ENCODE assay signal across 28 mouse cellular contexts in the genomic region with DNA sequence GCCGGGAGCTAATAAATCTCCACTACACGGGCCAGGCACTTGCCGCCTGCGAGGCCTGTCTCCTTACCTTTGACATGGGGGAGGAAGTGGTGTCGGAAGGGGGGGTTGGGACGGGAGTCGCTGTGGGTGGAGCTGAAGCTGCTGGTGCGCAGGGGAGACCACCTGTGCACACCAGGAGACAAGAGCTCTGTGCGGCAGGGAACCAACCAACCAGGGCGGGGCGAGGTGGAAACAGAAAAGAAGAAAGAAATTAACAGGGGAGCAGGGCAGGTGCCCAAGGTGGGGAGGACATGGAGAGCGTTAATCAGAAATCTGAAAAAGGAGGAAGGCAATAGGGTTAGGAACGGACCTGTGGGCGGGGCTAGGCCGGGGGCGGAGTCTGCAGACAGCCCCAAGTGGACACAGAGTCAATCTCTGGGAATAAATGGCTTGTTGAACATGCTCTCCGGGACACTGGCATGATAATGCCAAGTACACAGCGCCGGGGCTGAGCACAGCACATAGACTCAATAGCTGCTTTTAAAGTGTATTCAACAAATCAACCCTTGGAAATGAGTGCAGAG. TPM values are rescaled to one million over a fixed set of nuclear protein-coding genes. Genes with fewer than 3 reads are reported as not detected.
DNase-seq lines count a peak whose midpoint lies in the region; ATAC-seq and TF ChIP-seq lines count a peak whose summit lies in the region.
"Had no signal": no experiment of that assay in that cellular context is flagged by ENCODE, and none has a peak within 500 bp of the region (broad histone marks: within the 10 kb centered on the region; RNA-seq: fewer than 3 reads in every experiment).

No protein-coding gene starts in this region.

- no peak overlapping the region for H3K9ac ChIP-seq in heart, adult 2 months (ENCODE audit: low read depth, low read length)
- no peak overlapping the region for H3K9ac ChIP-seq in kidney, postnatal 0 days (ENCODE audit: low read depth, low read length)
- no peak overlapping the region for H3K9ac ChIP-seq in limb, embryonic 13.5 days
- H3K9ac ChIP-seq in liver, embryonic 11.5 days (ENCODE audit: low read depth, low read length): no peak overlapping the region
- H3K9ac ChIP-seq: embryonic facial prominence, embryonic 13.5 days; forebrain, embryonic 13.5 days; heart, embryonic 12.5 days; liver, embryonic 12.5 days had no signal

- 71% methylated on average over 19 of the region's 19 CpGs for WGBS in heart, adult 2 months
- 25% methylated on average over 19 of the region's 19 CpGs for WGBS in kidney, postnatal 0 days
- 31% methylated on average over 19 of the region's 19 CpGs for WGBS in limb, embryonic 13.5 days
- 52% methylated on average over 19 of the region's 19 CpGs for WGBS in liver, embryonic 11.5 days

- TF ChIP-seq CTCF in heart, adult 2 months (IDR thresholded peaks at IDR 0.05): no peak
- TF ChIP-seq CTCF in kidney, postnatal 0 days (IDR thresholded peaks at IDR 0.05; ENCODE audit: low read depth): no peak

- no peaks in the 10 kb centered on the region for H3K27me3 ChIP-seq in heart, adult 2 months (ENCODE audit: control insufficient read depth, insufficient read depth, low read length)
- no peaks in the 10 kb centered on the region for H3K27me3 ChIP-seq in kidney, postnatal 0 days (ENCODE audit: insufficient read depth, low read length)
- no peaks in the 10 kb centered on the region for H3K27me3 ChIP-seq in limb, embryonic 13.5 days
- no peaks in the 10 kb centered on the region for H3K27me3 ChIP-seq in liver, embryonic 11.5 days (replicated peaks; ENCODE audit: control insufficient read depth, insufficient read depth, low read length)
- H3K27me3 ChIP-seq: embryonic facial prominence, embryonic 13.5 days; forebrain, embryonic 13.5 days; heart, embryonic 12.5 days; liver, embryonic 12.5 days; Patski had no signal

- no peak for ATAC-seq in kidney, postnatal 0 days (replicated peaks; ENCODE audit: low FRiP score, low read depth)
- ATAC-seq in limb, embryonic 13.5 days (ENCODE audit: low FRiP score, low read depth): no peak
- ATAC-seq in liver, embryonic 11.5 days (replicated peaks; ENCODE audit: low FRiP score): no peak
- ATAC-seq: activated CD4-positive, CD25-positive, alpha-beta regulatory T cell, adult 4 months; forebrain, embryonic 13.5 days; inflammation-experienced regulatory T-cells, adult 6 months; liver, embryonic 12.5 days; Patski had no signal

- intact Hi-C loops in heart, adult 2 months (cut with DNase I): no loop called here

- no peaks in the 10 kb centered on the region for H3K9me3 ChIP-seq in kidney, postnatal 0 days (replicated peaks; ENCODE audit: low read length)
- peaks cover 6% of the 10 kb centered on the region for H3K9me3 ChIP-seq in limb, embryonic 13.5 days
- H3K9me3 ChIP-seq in liver, embryonic 11.5 days (ENCODE audit: control insufficient read depth, low read length): no peaks in the 10 kb centered on the region; the same call in 1 of the 2 replicates

- peaks cover 3% of the 10 kb centered on the region for H3K36me3 ChIP-seq in heart, adult 2 months (ENCODE audit: control insufficient read depth, insufficient read depth, low read length)
- peaks cover 14% of the 10 kb centered on the region for H3K36me3 ChIP-seq in kidney, postnatal 0 days (ENCODE audit: insufficient read depth, low read length)
- H3K36me3 ChIP-seq in limb, embryonic 13.5 days: peaks cover 13% of the 10 kb centered on the region
- H3K36me3 ChIP-seq in liver, embryonic 11.5 days (ENCODE audit: control insufficient read depth, insufficient read depth, low read length): peaks cover 5% of the 10 kb centered on the region
- H3K36me3 ChIP-seq: G1E had no signal

- H3K4me2 ChIP-seq in kidney, postnatal 0 days (ENCODE audit: low read length): peak overlapping the region; percentile 35; the same call in 1 of the 2 replicates
- H3K4me2 ChIP-seq in limb, embryonic 13.5 days (replicated peaks): 0 out of 2 replicates have a peak overlapping the region, but pooled peaks have one; percentile 4
- no peak overlapping the region for H3K4me2 ChIP-seq in liver, embryonic 11.5 days
- H3K4me2 ChIP-seq: embryonic facial prominence, embryonic 13.5 days; forebrain, embryonic 13.5 days; heart, embryonic 12.5 days; liver, embryonic 12.5 days; midbrain, embryonic 11.5 days had no signal

- TF ChIP-seq EP300 in heart, adult 2 months (IDR thresholded peaks at IDR 0.05; ENCODE audit: insufficient read depth, low read depth, low read length): no peak

- TF ChIP-seq POLR2A in heart, adult 2 months (IDR thresholded peaks at IDR 0.05; ENCODE audit: insufficient read depth, low read depth, low read length): no peak

- peak; percentile 90 for DNase-seq in heart, adult 11 months
- no peak for DNase-seq in heart, adult 2 months
- DNase-seq in kidney, postnatal 0 days (ENCODE audit: low spot score): no peak
- no peak for DNase-seq in kidney, adult 18-20 months
- peak; percentile 63 for DNase-seq in R1 (ENCODE audit: low read depth, low spot score)
- DNase-seq in liver, embryonic 11.5 days (ENCODE audit: low spot score): no peak
- DNase-seq in layer of hippocampus, postnatal 10 days (ENCODE audit: low spot score in 2 of 2): no peak
- DNase-seq: adrenal gland, postnatal 10 days; cerebellum, adult 2 months; cerebellum, postnatal 25 days; heart, postnatal 10 days; kidney, postnatal 25 days; lung, adult 18-20 months; lung, postnatal 10 days; thymus, adult 18-20 months; thymus, postnatal 36 days had no signal

- H3K27ac ChIP-seq in heart, adult 2 months: no peak overlapping the region
- H3K27ac ChIP-seq in kidney, postnatal 0 days: no peak overlapping the region
- H3K27ac ChIP-seq in limb, embryonic 13.5 days: no peak overlapping the region
- H3K27ac ChIP-seq in liver, embryonic 11.5 days (ENCODE audit: low read depth, low read length): no peak overlapping the region
- H3K27ac ChIP-seq: embryonic facial prominence, embryonic 13.5 days; forebrain, embryonic 13.5 days; liver, embryonic 12.5 days had no signal

- H3K79me2 ChIP-seq in heart, adult 2 months (replicated peaks; ENCODE audit: control insufficient read depth, insufficient read depth, low read length): no peaks in the 10 kb centered on the region

- no peaks in the 10 kb centered on the region for H3K4me1 ChIP-seq in heart, adult 2 months (ENCODE audit: control insufficient read depth, insufficient read depth, low read length)
- no peaks in the 10 kb centered on the region for H3K4me1 ChIP-seq in kidney, postnatal 0 days (replicated peaks; ENCODE audit: insufficient read depth, low read length)
- H3K4me1 ChIP-seq in limb, embryonic 13.5 days: 0 out of 2 replicates have a peak, but pooled peaks cover 6% of the 10 kb centered on the region
- H3K4me1 ChIP-seq in liver, embryonic 11.5 days (replicated peaks; ENCODE audit: control insufficient read depth, insufficient read depth, low read length): no peaks in the 10 kb centered on the region
- H3K4me1 ChIP-seq: embryonic facial prominence, embryonic 13.5 days; forebrain, embryonic 13.5 days; heart, embryonic 12.5 days; liver, embryonic 12.5 days had no signal

- H3K4me3 ChIP-seq in heart, adult 2 months: no peak overlapping the region
- 0 out of 2 replicates have a peak overlapping the region, but pooled peaks have one; percentile 4 for H3K4me3 ChIP-seq in kidney, postnatal 0 days (replicated peaks; ENCODE audit: low read depth, low read length)
- no peak overlapping the region for H3K4me3 ChIP-seq in limb, embryonic 13.5 days
- no peak overlapping the region for H3K4me3 ChIP-seq in liver, embryonic 11.5 days (ENCODE audit: low read depth, low read length)
- H3K4me3 ChIP-seq: embryonic facial prominence, embryonic 13.5 days; erythroblast, embryonic 14.5 days; forebrain, embryonic 13.5 days; heart, embryonic 12.5 days; liver, embryonic 12.5 days had no signal

RNA-seq across cellular contexts. Expression of gene Afap1l2, which starts 51.1 kb away (rescaled TPM):
- total RNA-seq in heart, adult 2 months (2021): 1 to 10 TPM; 3.6 TPM
- polyA plus RNA-seq in heart, adult 2 months (2012; rRNA removed): 1.8 and 2.9 TPM in 2 replicates
- polyA plus RNA-seq in kidney, postnatal 0 days (2015; fragmentation: Nextera tagmentation; extraction: Ambion mirVana): 21.3 and 22.0 TPM in 2 replicates
- 5.6 and 6.9 TPM in 2 replicates for polyA plus RNA-seq in limb, embryonic 13.5 days (2015; fragmentation: Nextera tagmentation; extraction: Ambion mirVana)
- polyA plus RNA-seq in liver, embryonic 11.5 days (2014; fragmentation: Nextera tagmentation; extraction: Ambion mirVana): 1.2 and 1.5 TPM in 2 replicates
- total RNA-seq in layer of hippocampus, postnatal 10 days (2021): 10 to 100 TPM; 22.0 to 24.5 TPM
- total RNA-seq: granulocyte monocyte progenitor cell, adult 5-6 weeks had no signal
- polyA plus RNA-seq: activated CD4-positive, CD25-positive, alpha-beta regulatory T cell, adult 4 months; erythroblast, embryonic 14.5 days; G1E; inflammation-experienced regulatory T-cells, adult 6 months had no signal

Comparison
In these comparisons a context has a peak if more than half of its experiments do, and no peak if none do; other contexts are left out.
1. DNase-seq: peak in heart, adult 11 months (single experiment) and R1 (single experiment); none in heart, adult 2 months (0 of 2), kidney, postnatal 0 days (single experiment), kidney, adult 18-20 months (single experiment), liver, embryonic 11.5 days (single experiment) and layer of hippocampus, postnatal 10 days (0 of 2).